Mouse (Mus musculus) left cerebral cortex, adult 11 months (tissue): ENCODE data around the gene Xbp1.
A peak's percentile ranks its signal among the peaks of the same experiment; 100 is the strongest.
"Not testable (repeated sequence)": the region's sequence is repeated elsewhere in the genome, so short reads cannot be mapped to it uniquely, and the experiment has no call there.

Experiments used
- DNase-seq: peaks from one replicate; pipeline ENCODE4 v3.0.0; 2022; ENCODE audit warnings: low spot score

The Xbp1 gene

DNA sequence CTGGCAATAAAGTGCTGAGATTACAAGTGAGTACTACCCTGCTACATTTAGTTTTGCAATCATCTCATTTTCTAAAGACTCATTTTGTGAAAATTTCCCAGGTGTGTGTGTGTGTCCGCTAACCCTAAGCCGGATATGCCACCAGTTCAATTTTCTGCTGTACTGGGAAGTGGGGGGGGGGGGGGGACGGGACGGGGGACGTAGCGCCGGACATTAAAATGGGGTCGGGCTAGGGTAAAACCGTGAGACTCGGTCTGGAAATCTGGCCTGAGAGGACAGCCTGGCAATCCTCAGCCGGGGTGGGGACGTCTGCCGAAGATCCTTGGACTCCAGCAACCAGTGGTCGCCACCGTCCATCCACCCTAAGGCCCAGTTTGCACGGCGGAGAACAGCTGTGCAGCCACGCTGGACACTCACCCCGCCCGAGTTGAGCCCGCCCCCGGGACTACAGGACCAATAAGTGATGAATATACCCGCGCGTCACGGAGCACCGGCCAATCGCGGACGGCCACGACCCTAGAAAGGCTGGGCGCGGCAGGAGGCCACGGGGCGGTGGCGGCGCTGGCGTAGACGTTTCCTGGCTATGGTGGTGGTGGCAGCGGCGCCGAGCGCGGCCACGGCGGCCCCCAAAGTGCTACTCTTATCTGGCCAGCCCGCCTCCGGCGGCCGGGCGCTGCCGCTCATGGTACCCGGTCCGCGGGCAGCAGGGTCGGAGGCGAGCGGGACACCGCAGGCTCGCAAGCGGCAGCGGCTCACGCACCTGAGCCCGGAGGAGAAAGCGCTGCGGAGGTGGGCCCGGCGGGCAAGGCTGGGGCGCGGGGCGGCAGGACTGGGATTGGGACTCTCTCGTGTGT is at the start of gene Xbp1:
Gene Xbp1, plus strand, starts transcription at position 248 of the 854 bp plus-strand sequence.
- DNase-seq, result peak; percentile 94

DNA sequence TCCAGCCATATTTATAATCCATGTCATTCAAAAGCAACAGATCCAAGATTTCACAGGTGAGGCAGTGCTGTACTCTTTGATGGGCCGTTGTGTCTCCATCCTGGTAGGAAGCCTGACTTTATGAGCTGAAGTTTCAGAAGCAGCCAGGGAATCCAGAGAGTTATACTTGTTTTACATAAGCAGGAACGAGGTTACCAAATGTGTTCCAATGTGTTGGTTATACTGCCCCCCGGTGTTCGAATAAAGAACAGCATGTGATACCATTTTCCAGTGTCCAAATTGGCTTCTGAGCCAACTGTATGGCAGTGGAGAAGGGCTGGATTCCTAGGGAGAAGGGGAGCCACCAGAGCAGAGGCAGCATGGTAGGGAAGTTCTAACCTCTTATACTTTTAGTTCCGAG is 46.3 kb upstream of the Xbp1 start:
- peak; percentile 63 for DNase-seq

DNA sequence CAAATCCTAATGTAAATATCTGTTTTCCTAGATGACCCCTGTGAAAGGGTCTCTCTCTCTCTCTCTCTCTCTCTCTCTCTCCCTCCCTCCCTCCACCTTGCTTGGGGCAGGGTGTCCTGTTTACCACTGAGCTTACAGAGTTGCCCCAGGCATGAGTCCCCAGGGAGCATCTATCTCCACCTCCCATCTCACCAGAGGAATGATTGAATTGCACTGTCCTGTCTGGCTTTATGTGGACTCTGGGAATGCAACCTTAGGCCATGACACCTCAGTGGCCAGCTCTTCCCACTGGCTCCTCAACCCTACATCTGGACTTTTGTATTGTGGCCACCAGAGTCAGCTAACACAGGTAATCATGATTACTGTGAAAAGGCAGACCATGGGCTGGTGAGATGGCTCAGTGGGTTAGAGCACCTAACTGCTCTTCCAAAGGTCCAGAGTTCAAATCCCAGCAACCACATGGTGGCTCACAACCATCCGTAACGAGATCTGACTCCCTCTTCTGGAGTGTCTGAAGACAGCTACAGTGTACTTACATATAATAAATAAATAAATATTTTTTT is 44.8 kb upstream of the Xbp1 start:
- not testable (repeated sequence) for DNase-seq

DNA sequence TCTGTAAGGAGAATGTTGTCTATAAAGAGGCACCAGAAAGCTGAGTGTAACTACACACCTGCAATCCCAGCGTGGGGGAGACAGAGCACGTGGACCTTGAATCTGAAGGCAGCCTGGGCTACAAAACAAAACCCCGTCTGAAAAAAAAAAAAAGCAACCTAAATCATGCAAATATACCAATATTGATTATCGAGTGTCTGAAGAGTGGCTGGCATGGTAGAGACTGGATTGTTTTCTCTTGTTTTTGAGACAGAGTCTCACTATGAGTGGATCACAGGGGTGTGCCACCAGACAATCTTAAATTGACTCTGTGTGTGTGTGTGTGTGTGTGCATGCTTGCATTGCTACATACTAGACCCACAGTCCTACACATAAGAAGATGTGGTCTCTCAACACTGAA is 43.7 kb upstream of the Xbp1 start:
- no peak for DNase-seq

DNA sequence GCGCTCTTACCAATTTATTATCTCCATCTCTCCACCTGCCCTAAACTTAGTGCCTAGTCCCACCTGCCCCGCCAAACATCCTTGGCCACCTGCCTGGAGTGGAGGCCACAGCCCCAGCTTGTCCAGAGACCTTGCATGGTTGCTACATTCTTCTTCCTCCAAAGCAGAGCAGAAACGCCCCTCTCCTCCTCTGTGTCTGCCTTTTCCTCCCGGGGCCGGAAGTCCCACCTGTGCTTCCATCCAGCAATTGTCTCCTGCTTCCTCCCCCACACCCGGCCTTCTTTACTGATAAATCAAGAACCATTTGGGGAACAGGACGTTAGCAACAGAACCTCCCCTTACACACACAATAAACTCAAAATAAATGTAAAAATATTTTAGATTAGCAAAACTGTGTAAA is 42.3 kb upstream of the Xbp1 start:
- DNase-seq, result no peak

DNA sequence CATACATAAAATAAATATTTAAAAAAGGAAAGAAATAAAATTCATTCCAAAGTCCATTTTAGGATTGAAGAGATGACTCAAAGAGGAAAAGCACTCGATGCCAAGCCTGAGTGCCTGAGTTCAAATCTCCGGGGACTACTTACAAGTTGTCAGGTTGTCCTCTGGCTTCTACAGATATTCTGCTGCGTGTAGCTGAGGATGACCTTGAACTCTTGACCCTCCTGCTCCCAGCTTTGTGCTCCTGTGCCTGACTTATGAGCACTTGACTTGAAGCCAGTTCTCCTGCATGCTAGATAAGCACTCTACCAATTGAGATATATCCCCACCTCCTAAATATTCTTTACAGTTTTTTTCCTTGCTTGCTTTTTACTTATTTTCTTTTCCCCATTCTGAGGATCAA is 41.6 kb upstream of the Xbp1 start:
- DNase-seq, result no peak

DNA sequence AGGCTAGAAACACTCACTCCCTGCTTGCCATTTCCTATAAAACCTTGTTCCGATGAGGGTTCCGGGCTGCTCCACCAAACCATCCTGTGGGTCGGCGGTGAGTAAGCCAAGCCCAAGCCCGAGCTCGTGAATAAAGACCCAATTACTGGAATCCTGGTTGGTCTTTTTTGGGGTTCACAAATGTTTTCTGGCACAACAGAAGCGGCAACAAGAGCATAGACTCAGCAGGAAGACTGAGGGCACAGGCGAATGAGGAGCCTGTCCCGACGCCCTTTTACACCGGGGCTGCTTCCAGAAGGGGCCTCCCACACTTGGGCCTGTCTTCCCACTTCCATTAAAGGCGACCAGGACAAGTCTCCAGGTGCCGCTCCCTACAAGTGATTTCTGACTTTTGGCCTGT is 37.9 kb upstream of the Xbp1 start:
- DNase-seq, result no peak

DNA sequence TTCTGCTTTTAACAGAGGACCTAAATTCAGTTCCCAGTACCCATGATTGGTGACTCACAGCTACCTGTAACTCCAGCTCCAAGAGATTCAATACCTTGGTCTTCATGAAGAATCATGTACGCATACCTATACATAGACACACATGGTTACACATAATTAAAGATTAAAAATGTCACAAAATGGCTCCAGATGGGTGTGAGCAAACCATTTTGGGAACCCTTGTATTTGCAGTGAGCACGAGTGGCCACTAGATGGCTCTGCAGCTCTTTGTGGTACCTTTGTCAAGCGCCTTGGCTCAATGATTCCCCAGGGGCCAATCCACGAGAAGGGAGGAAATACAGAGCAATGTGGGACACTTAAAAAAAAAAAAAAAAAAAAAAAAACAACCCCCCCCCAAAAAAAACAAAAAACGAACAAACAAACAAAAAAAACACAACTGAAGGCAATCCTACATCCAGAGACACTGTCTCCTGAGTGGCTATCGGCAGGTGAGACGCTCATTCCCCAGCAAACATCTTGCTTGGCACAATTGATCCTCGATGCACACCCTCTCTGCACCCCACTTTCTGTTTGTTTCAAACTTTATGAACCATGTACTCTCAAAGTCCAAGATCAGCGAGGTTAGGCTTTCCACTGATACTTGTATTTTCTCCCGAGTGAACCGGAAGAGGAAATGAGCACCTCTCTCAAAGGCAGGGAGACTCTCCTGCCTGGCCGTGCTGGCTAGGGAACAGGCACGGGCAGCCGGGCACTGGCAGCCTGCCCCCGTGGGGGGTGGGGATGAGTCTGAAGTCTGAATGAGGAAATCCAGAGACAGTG is 35.1 kb upstream of the Xbp1 start:
- DNase-seq, result peak; percentile 75

DNA sequence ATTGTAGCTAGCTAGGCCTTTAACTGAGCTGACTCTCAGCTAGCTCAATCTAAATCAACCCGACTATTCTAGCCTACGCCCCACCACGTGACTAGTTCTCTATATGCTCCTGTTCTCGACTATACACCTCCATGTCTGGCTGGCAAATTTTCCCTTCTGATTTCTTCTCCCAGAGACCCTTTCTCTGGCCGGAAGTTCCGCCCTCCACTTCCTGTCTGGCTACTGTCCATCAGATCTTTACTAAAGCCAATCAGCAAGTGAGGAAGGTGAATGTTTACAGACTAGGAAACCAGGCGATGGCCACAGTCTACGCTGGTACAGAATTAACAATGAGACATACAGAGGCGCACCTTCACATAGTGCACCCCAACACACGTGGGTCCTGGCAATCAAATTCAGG is 31.0 kb upstream of the Xbp1 start:
- DNase-seq, result not testable (repeated sequence)

DNA sequence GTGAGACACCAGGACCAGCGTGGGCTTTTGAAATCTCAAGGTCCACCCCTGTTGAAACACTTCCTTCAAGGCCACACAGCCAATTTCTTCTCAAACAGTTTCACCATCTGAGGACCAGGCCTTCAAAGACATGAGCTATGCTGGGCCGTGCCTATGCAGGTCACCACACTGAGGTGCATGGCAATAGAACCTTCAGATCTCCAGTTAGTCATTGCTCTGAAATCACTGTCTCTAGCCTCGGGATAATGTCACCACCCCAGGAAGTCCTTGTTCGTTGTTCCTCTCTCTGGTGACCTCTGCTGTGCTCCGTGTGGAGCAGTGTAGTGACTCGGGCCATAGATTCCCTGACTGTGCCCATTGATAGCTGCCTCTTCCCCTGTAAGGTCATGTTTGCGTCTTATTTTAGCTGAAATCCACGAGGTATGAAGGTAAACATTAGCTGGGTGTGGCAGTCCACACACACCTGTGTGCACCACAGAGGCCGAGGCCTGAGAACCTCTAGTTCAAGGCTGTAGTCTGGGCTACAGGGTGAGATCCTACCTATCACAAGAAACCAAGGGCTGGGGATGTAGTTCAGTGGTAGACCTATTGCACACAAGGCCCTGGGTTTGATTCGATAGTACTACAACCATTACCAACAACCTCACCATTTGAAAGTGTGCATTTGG is 29.3 kb upstream of the Xbp1 start:
- no peak for DNase-seq

DNA sequence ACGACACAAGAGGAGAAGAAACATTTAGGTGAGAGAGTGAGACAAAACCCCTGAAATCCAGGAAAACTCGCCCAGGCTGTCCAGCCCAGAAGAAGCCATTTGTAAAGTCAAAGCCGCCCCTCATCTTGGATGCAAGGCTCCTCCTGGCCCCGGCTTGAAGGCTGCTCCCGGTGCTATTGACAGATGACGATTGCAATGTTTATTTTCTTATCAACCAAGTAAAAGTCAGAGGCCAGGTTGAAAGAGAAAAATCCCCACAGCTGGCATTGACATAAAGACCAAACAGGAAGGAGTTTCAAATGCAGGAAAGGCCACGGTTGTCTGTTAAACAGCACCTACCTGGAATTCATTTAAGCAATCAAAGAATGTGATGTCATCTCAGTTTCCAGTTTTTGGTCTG is 28.5 kb upstream of the Xbp1 start:
- no peak for DNase-seq

DNA sequence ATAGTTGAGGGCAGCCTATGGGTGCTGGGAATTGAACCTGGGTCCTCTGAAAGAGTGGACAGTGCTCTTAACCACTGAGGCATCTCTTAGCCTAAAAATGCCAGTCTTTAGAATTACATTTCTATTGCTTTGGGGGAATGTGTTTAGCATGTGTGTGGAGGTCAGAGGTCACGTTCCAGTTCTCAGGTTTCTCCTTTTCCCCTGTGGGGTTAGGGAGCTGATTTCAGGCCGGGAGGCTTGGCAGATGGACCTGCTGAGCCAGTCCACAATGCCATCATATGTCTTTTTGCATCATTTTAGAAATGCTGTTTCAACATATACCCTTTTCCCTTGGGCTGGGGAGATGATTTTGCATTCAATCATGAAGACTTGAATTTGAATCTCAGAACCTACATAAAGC is 26.6 kb upstream of the Xbp1 start:
- DNase-seq, result no peak

DNA sequence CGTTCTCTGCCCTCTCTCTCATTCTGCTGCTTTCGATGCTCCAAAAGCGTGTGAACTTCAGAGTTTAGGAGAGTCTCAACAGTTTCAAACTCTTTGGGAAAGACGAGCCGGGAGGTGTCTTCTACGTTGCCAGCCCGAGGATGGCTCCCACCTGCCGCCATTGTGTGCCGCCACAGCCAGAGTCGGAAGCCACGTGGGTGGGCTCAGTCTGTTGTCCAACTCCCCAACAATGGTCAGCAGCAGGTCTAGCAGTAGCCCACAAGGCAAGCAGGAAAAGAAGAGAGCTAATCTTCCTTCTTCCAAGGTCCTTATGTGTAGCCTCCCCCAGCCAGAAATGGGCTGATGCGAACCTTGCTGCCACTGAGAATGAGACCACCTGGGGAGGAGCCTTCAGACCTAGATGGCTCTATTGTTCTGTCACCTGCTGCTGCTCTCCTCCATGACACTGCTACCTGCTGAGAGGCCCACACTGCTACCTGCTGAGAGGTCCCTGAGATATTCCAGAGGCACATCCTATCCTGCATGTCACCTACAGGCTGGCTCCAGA is 25.1 kb upstream of the Xbp1 start:
- no peak for DNase-seq

DNA sequence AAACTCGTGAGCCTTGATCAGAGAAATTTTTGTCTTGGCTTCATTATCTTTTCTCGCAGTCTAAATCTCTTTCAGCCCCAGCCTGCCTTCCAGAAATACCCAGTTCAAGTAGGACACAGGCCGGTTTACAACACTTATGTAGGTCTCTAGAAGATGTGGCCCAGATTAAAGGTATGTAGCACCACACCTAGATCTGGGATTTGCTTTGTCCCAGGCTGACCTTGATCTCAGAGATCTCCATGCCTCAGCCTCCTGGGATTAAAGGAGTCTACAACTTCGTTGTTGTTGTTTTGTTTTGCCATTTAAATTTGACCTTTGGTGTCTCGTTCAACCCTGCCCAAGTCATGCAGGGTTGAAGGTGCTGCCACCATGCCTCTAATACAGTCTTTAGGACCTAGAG is 24.6 kb upstream of the Xbp1 start:
- no peak for DNase-seq

DNA sequence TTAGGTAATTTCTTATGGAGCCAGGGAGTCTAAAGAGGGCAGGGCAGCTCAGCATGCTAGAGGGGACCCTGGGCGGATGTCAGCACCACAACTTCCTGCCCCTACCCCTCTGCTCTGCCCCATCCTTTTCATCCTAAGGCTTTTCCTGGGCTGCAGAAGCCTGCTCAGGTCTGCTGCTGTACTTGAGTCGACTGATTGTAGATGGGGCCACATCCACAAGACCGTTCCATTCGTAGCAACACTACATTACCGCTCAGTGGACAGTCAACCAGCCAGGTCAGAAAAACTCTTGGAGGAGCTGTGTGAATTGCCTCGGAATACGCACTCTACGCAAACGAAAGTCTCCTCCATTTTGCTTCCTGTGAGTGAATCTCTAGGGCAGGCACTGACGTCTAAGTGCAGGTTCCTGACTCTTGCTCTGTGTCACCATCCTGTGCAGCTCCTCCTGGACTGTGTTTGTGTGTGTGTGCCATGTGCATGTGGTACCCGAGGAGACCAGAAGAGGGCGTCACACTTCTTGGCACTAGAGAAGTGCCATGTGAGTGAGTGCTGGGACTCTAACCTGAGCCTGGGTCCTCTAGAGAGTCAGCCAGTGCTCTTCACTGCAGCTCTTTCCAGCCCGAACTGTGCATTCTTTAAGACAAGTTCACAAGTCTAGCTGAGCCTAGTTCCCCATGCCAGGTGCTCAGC is 23.8 kb upstream of the Xbp1 start:
- no peak for DNase-seq

DNA sequence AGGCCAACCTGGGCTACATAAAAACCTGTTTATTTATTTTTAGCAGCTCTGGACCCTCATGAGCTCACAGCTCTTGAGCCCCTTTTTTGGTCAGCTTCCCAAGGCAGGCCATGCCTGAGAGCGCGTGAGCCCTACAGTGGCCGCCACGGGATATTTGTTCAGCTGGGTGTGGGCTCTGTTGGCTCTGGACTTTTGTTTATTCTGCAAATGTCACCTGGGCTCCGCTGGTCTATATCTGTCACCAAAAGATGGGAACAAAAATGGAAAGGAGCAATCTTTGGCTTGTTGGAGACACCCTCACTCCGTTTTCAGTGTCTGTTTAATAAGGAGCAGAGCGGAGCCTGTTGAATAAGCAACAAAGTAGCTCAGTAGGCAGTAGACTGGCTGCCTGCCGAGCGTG is 22.0 kb upstream of the Xbp1 start:
- no peak for DNase-seq

DNA sequence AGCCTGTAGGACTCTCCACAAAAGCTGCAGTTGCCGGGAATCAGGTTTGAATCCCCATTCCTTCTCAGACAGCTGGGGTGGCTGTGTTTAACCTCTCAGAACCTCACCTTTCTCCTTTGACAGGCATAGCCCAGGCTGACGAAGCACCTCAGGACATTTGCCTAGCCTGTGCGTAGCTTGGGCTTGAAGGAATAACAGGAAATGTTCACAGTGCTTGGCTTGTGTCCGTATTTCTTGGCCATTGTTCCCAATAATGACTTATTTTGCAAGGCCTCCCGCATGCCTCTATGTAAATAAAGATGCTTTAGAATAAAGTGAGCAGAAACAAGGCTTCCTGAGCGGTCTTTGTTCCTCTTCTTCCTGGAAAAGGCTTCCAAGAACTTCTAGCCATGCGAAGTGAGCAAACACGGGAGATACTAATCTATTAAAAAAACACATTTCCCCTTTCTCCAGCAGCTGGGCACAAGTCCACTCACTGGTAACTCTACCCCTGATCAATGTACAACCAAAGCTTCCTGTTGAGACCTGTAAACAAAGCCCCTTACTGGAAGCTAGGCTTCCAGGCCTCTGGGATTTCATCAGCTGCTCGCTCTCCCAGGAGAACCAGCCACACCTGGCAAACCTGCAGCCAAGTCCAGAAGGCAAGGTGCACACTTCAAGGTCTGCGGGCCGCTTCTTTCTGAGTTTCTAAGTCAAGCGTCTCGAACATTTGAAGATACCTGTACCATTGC is 21.4 kb upstream of the Xbp1 start:
- DNase-seq, result no peak

DNA sequence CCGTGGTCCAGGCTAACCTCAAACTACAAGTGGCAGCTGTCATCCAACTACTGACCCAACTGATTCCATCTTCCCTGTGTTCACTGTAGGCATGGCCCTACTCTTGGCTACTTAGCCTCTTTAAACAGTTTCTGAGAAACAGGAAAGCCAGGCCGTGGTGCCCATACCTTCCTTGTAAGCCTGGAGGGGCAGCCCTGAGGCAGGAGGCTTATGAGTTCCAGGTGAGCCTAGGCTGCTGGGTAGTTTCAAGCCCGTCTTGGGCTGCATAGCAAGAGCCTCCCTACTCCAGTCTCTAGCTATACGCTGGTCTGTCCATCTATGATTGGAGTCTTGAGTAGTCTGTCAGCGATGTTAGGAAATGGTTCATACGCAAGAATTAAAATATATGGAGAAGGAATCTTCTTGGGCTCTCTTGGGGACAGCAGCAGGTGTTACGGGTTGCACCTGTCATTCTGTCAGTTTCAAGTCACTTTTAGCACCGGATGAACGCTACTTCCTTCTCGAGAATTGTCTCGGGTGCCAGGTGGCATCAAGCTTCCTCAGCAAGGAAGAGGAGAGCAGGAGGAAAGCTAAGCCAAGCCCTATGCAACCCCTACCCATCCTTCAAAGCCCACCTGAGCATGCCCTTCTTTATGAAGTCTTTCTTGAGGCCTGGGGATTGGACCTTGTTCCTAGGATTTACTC is 20.4 kb upstream of the Xbp1 start:
- no peak for DNase-seq

DNA sequence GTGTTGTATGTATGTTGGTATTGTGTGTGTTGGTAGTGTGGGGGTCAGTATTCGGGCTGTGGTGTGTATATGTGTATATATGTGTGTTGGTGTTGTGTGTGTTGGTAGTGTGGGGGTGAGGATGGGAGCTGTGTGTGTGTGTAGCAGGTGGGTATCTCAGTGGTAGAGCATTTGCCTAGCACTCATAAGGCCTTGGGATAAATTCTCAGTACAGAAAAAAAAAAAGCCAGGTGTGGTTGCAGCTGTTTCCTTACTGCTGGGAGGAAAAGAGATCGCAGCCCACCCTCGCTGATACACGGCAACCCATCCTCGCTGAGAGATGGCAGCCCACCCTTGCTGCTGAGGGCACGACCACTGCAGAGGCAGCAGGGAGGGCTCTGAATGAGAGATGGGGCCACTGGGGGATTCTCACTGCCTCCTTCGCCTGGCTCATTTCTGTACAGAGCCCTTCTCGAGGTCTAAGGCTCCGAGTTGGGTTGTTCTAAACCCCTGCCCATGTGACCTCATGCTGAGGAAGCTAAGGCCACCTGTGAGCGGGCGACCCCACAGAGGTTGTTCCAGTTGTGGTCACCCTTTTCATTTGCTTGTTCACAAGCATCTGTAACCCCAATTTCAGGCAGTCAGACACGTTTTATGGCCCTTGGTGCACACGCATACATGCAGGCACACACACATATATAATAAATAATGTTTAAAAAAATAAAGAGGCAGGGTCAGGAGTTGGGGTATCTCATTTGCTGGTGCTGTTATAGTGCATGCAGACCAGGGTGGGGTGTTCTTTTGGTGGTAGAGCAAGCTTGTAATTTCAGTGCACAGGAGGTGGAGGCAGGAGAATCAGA is 19.3 kb upstream of the Xbp1 start:
- no peak for DNase-seq
